Mouse (Mus musculus): Measurements from ENCODE around the gene Grb2. TPM values are rescaled to one million over a fixed set of nuclear protein-coding genes. Genes with fewer than 3 reads are reported as not detected.

Grb2 gene
- polyA plus RNA-seq, 1 experiment from 2014 or later: 188 TPM

- under 1% methylated on average over 39 of the region's 44 CpGs for WGBS
- no peaks in the 10 kb centered on the region for H3K36me3 ChIP-seq (ENCODE audit: control insufficient read depth, insufficient read depth)
- peak overlapping the region; percentile 90 for H3K9ac ChIP-seq (replicated peaks; ENCODE audit: low read depth, low read length)
- no peak; the same call in 1 of the 2 replicates for ATAC-seq
- H3K4me1 ChIP-seq (replicated peaks; ENCODE audit: control insufficient read depth, insufficient read depth, low read length): peaks cover 22% of the 10 kb centered on the region
- peak overlapping the region; percentile 94 for H3K27ac ChIP-seq (ENCODE audit: low read length)
- no peaks in the 10 kb centered on the region for H3K27me3 ChIP-seq (replicated peaks; ENCODE audit: control insufficient read depth, insufficient read depth, low read length)
- no peaks in the 10 kb centered on the region for H3K9me3 ChIP-seq (ENCODE audit: control insufficient read depth, low read length)
- H3K4me3 ChIP-seq (replicated peaks; ENCODE audit: low read length): peak overlapping the region; percentile 81
- H3K4me2 ChIP-seq (ENCODE audit: low read length): peak overlapping the region; percentile 72
Measured at GRCm38 (mm10) chr11:115707313-115708208, 836 bp downstream of the Grb2 start.

GRCm38 (mm10) chr11:115706584-115706983 is 1.8 kb downstream of the Grb2 start:
- WGBS: 94% methylated on average over 10 of the region's 10 CpGs
- no peak overlapping the region; the same call in 1 of the 2 replicates for H3K4me3 ChIP-seq (replicated peaks; ENCODE audit: low read length)

GRCm38 (mm10) chr11:115705561-115705960 is 2.8 kb downstream of the Grb2 start:
- no peaks in the 10 kb centered on the region for H3K27me3 ChIP-seq (replicated peaks; ENCODE audit: control insufficient read depth, insufficient read depth, low read length)
- no peaks in the 10 kb centered on the region for H3K9me3 ChIP-seq (ENCODE audit: control insufficient read depth, low read length)
- 84% methylated on average over 2 of the region's 2 CpGs for WGBS
- no peak overlapping the region for H3K4me3 ChIP-seq (replicated peaks; ENCODE audit: low read length)
- no peak overlapping the region for H3K27ac ChIP-seq (ENCODE audit: low read length)
- ATAC-seq: no peak
- H3K9ac ChIP-seq (replicated peaks; ENCODE audit: low read depth, low read length): no peak overlapping the region
- H3K4me1 ChIP-seq (replicated peaks; ENCODE audit: control insufficient read depth, insufficient read depth, low read length): peaks cover 22% of the 10 kb centered on the region
- H3K36me3 ChIP-seq (ENCODE audit: control insufficient read depth, insufficient read depth): no peaks in the 10 kb centered on the region
- H3K4me2 ChIP-seq (ENCODE audit: low read length): no peak overlapping the region

More at GRCm38 (mm10) chr11:115706584-115706983, 1.8 kb downstream of the Grb2 start:
- H3K27me3 ChIP-seq (replicated peaks; ENCODE audit: control insufficient read depth, insufficient read depth, low read length): no peaks in the 10 kb centered on the region
- no peaks in the 10 kb centered on the region for H3K9me3 ChIP-seq (ENCODE audit: control insufficient read depth, low read length)
- no peak for ATAC-seq
- no peak overlapping the region for H3K27ac ChIP-seq (ENCODE audit: low read length)
- peaks cover 22% of the 10 kb centered on the region for H3K4me1 ChIP-seq (replicated peaks; ENCODE audit: control insufficient read depth, insufficient read depth, low read length)
- H3K9ac ChIP-seq (replicated peaks; ENCODE audit: low read depth, low read length): no peak overlapping the region
- peak overlapping the region; percentile 72 for H3K4me2 ChIP-seq (ENCODE audit: low read length)
- H3K36me3 ChIP-seq (ENCODE audit: control insufficient read depth, insufficient read depth): no peaks in the 10 kb centered on the region

- H3K4me1 ChIP-seq (replicated peaks; ENCODE audit: control insufficient read depth, insufficient read depth, low read length): peaks cover 26% of the 10 kb centered on the region
- ATAC-seq: no peak
- no peaks in the 10 kb centered on the region for H3K36me3 ChIP-seq (ENCODE audit: control insufficient read depth, insufficient read depth)
- no peak overlapping the region for H3K4me3 ChIP-seq (replicated peaks; ENCODE audit: low read length)
- no peak overlapping the region for H3K9ac ChIP-seq (replicated peaks; ENCODE audit: low read depth, low read length)
- H3K27ac ChIP-seq (ENCODE audit: low read length): no peak overlapping the region
- no peak overlapping the region for H3K4me2 ChIP-seq (ENCODE audit: low read length)
- no peaks in the 10 kb centered on the region for H3K9me3 ChIP-seq (ENCODE audit: control insufficient read depth, low read length)
- H3K27me3 ChIP-seq (replicated peaks; ENCODE audit: control insufficient read depth, insufficient read depth, low read length): no peaks in the 10 kb centered on the region
- 97% methylated on average over 10 of the region's 10 CpGs for WGBS
Measured at GRCm38 (mm10) chr11:115704648-115705047, 3.7 kb downstream of the Grb2 start.

- no peak overlapping the region for H3K27ac ChIP-seq (ENCODE audit: low read length)
- H3K4me2 ChIP-seq (ENCODE audit: low read length): no peak overlapping the region
- H3K9me3 ChIP-seq (ENCODE audit: control insufficient read depth, low read length): no peaks in the 10 kb centered on the region
- 90% methylated on average over 2 of the region's 2 CpGs for WGBS
- peaks cover 25% of the 10 kb centered on the region for H3K4me1 ChIP-seq (replicated peaks; ENCODE audit: control insufficient read depth, insufficient read depth, low read length)
- no peak for ATAC-seq
- H3K9ac ChIP-seq (replicated peaks; ENCODE audit: low read depth, low read length): no peak overlapping the region
- H3K4me3 ChIP-seq (replicated peaks; ENCODE audit: low read length): no peak overlapping the region
- H3K27me3 ChIP-seq (replicated peaks; ENCODE audit: control insufficient read depth, insufficient read depth, low read length): no peaks in the 10 kb centered on the region
- H3K36me3 ChIP-seq (ENCODE audit: control insufficient read depth, insufficient read depth): no peaks in the 10 kb centered on the region
Measured at GRCm38 (mm10) chr11:115703466-115703865, 4.9 kb downstream of the Grb2 start.

GRCm38 (mm10) chr11:115698986-115699728 is 9.2 kb downstream of the Grb2 start:
- ATAC-seq: peak; percentile 100
- H3K27me3 ChIP-seq (replicated peaks; ENCODE audit: control insufficient read depth, insufficient read depth, low read length): no peaks in the 10 kb centered on the region
- H3K4me3 ChIP-seq (replicated peaks; ENCODE audit: low read length): peak overlapping the region; percentile 78
- H3K4me1 ChIP-seq (replicated peaks; ENCODE audit: control insufficient read depth, insufficient read depth, low read length): peaks cover 35% of the 10 kb centered on the region
- peak overlapping the region; percentile 78 for H3K9ac ChIP-seq (replicated peaks; ENCODE audit: low read depth, low read length)
- no peaks in the 10 kb centered on the region for H3K9me3 ChIP-seq (ENCODE audit: control insufficient read depth, low read length)
- peak overlapping the region; percentile 92 for H3K27ac ChIP-seq (ENCODE audit: low read length)
- WGBS: 2% methylated on average over 17 of the region's 17 CpGs
- 0 out of 2 replicates have a peak, but pooled peaks cover 2% of the 10 kb centered on the region for H3K36me3 ChIP-seq (ENCODE audit: control insufficient read depth, insufficient read depth)
- peak overlapping the region; percentile 97 for H3K4me2 ChIP-seq (ENCODE audit: low read length)

GRCm38 (mm10) chr11:115697722-115698121 is 10.7 kb downstream of the Grb2 start:
- ATAC-seq: no peak
- peaks cover 35% of the 10 kb centered on the region for H3K4me1 ChIP-seq (replicated peaks; ENCODE audit: control insufficient read depth, insufficient read depth, low read length)
- no peaks in the 10 kb centered on the region for H3K9me3 ChIP-seq (ENCODE audit: control insufficient read depth, low read length)
- H3K9ac ChIP-seq (replicated peaks; ENCODE audit: low read depth, low read length): no peak overlapping the region
- no peaks in the 10 kb centered on the region for H3K27me3 ChIP-seq (replicated peaks; ENCODE audit: control insufficient read depth, insufficient read depth, low read length)
- 94% methylated on average over 3 of the region's 3 CpGs for whole genome bisulfite sequencing
- no peak overlapping the region for H3K27ac ChIP-seq (ENCODE audit: low read length)
- no peak overlapping the region for H3K4me2 ChIP-seq (ENCODE audit: low read length)
- H3K4me3 ChIP-seq (replicated peaks; ENCODE audit: low read length): no peak overlapping the region
- 0 out of 2 replicates have a peak, but pooled peaks cover 2% of the 10 kb centered on the region for H3K36me3 ChIP-seq (ENCODE audit: control insufficient read depth, insufficient read depth)

- Histone ChIP-seq H3K4me3 (replicated peaks; ENCODE audit: low read length) (no peak overlapping the region), H3K4me1 (replicated peaks; ENCODE audit: control insufficient read depth, insufficient read depth, low read length) (peaks cover 35% of the 10 kb centered on the region), H3K9me3 (ENCODE audit: control insufficient read depth, low read length) (no peaks in the 10 kb centered on the region), H3K9ac (replicated peaks; ENCODE audit: low read depth, low read length) (no peak overlapping the region), H3K4me2 (ENCODE audit: low read length) (no peak overlapping the region), H3K27ac (ENCODE audit: low read length) (no peak overlapping the region), H3K27me3 (replicated peaks; ENCODE audit: control insufficient read depth, insufficient read depth, low read length) (no peaks in the 10 kb centered on the region), H3K36me3 (ENCODE audit: control insufficient read depth, insufficient read depth) (0 out of 2 replicates have a peak, but pooled peaks cover 2% of the 10 kb centered on the region)
- no peak for ATAC-seq
- WGBS: 84% methylated on average over 2 of the region's 2 CpGs
Measured at GRCm38 (mm10) chr11:115697091-115697490, 11.3 kb downstream of the Grb2 start.

GRCm38 (mm10) chr11:115696471-115696870 is 11.9 kb downstream of the Grb2 start:
- H3K4me2 ChIP-seq (ENCODE audit: low read length): no peak overlapping the region
- H3K9me3 ChIP-seq (ENCODE audit: control insufficient read depth, low read length): no peaks in the 10 kb centered on the region
- H3K9ac ChIP-seq (replicated peaks; ENCODE audit: low read depth, low read length): no peak overlapping the region
- no peak for ATAC-seq
- 0 out of 2 replicates have a peak, but pooled peaks cover 2% of the 10 kb centered on the region for H3K36me3 ChIP-seq (ENCODE audit: control insufficient read depth, insufficient read depth)
- no peak overlapping the region for H3K27ac ChIP-seq (ENCODE audit: low read length)
- 84% methylated on average over 4 of the region's 4 CpGs for WGBS
- no peaks in the 10 kb centered on the region for H3K27me3 ChIP-seq (replicated peaks; ENCODE audit: control insufficient read depth, insufficient read depth, low read length)
- H3K4me3 ChIP-seq (replicated peaks; ENCODE audit: low read length): no peak overlapping the region
- peaks cover 35% of the 10 kb centered on the region for H3K4me1 ChIP-seq (replicated peaks; ENCODE audit: control insufficient read depth, insufficient read depth, low read length)

All from forebrain, embryonic 16.5 days (tissue).